Mouse (Mus musculus): ENCODE measurements at regions not wholly inside any gene's neighbourhood (a gene's known extent, or its start where the extent isn't known, plus 50 kb on each side); places are given as distances from the start of the nearest gene placed in this dataset.

DNA sequence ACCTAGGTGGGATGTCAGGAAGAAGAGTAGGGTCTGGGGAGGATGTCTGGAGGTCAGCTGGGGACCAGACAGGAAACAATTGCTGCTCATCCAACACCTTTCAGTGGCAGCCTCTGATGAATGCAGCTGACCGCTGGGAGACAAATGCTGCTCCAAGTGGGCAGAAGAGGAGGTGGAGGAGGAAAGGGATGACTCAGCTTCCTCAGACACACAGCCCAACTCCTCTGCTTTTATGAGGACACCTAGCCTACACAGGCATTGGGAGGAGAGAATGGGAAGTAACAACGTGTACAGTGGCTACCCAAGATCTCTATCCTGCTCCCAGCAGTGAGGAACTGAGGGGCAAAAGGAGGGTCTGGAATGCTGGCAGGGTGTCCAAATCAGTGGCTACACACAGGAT lies 1602.0 kb upstream of the Gm6569 start:
- no peak overlapping the region for H3K4me2 ChIP-seq (ENCODE audit: insufficient read depth, low read depth, poor library complexity, severe bottlenecking)
- H3K9me3 ChIP-seq (replicated peaks; ENCODE audit: low read length) = peaks cover 36% of the 10 kb centered on the region
- no peaks in the 10 kb centered on the region for H3K36me3 ChIP-seq (replicated peaks in 1 of 2; ENCODE audit: control insufficient read depth in 1 of 2, insufficient read depth in 1 of 2, low read length in 1 of 2)
- in situ Hi-C loops (cut with MboI; ENCODE audit: low pct_ligation_motif_present, low pct_unique_long_range_greater_than_20kb, low sequenced_read_pairs) = no loop called here
- DNase-seq (ENCODE audit: extremely low read depth) = no peak
- H3K4me1 ChIP-seq (ENCODE audit: control insufficient read depth in 1 of 2, insufficient read depth in 2 of 2) = no peaks in the 10 kb centered on the region
- dilution Hi-C loops (cut with MboI; ENCODE audit: extremely low pct_ligation_motif_present, extremely low pct_unique_long_range_greater_than_20kb, low sequenced_read_pairs) = no loop called here
- H3K9ac ChIP-seq (ENCODE audit: insufficient read depth, low read depth) = no peak overlapping the region
- TF ChIP-seq MAFK (IDR thresholded peaks at IDR 0.05; ENCODE audit: insufficient replicate concordance, low read length) (no peak), POLR2A (IDR thresholded peaks at IDR 0.05; ENCODE audit: low read depth, low read length) (no peak)
- no peak overlapping the region for H3K27ac ChIP-seq (ENCODE audit: insufficient read depth, low read depth)
- no peak overlapping the region for H3K4me3 ChIP-seq (replicated peaks in 1 of 3; ENCODE audit: low read depth in 2 of 3, low read length in 2 of 3, poor library complexity in 1 of 3)
- no peaks in the 10 kb centered on the region for H3K27me3 ChIP-seq (replicated peaks)
- no peaks in the 10 kb centered on the region for H3K79me2 ChIP-seq (replicated peaks; ENCODE audit: control insufficient read depth, extremely low read depth, insufficient read depth, poor library complexity, severe bottlenecking)

DNA sequence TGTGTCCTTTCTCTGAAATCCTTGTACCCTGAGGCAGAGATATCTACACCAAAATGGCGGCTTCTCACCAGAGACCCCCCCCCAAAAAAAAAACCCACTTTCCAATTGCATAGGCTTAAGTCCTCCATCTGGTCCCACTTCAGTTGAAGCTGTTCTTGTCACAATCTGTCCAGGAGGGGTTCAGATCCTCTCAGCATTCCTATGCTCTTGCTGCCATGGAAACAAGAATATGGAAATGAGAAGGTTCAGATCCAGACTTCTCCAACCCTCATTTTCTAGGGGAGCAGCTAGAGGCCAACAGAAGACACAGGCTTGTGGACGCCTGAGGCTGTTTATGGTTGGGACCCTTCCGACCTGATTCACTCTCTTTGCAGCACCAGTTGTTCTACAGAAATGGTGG lies 1569.7 kb upstream of the Gm6569 start:
- no peak overlapping the region for H3K4me3 ChIP-seq (replicated peaks in 1 of 3; ENCODE audit: low read depth in 2 of 3, low read length in 2 of 3, poor library complexity in 1 of 3)
- no peaks in the 10 kb centered on the region for H3K4me1 ChIP-seq (ENCODE audit: control insufficient read depth in 1 of 2, insufficient read depth in 2 of 2)
- no peak overlapping the region for H3K27ac ChIP-seq (ENCODE audit: insufficient read depth, low read depth)
- no peak for DNase-seq (ENCODE audit: extremely low read depth)
- no peaks in the 10 kb centered on the region for H3K79me2 ChIP-seq (replicated peaks; ENCODE audit: control insufficient read depth, extremely low read depth, insufficient read depth, poor library complexity, severe bottlenecking)
- in situ Hi-C loops (cut with MboI; ENCODE audit: low pct_ligation_motif_present, low pct_unique_long_range_greater_than_20kb, low sequenced_read_pairs) = no loop called here
- H3K36me3 ChIP-seq (replicated peaks in 1 of 2; ENCODE audit: control insufficient read depth in 1 of 2, insufficient read depth in 1 of 2, low read length in 1 of 2) = no peaks in the 10 kb centered on the region
- peaks cover 2% of the 10 kb centered on the region for H3K27me3 ChIP-seq (replicated peaks)
- no peak overlapping the region for H3K9ac ChIP-seq (ENCODE audit: insufficient read depth, low read depth)
- H3K4me2 ChIP-seq (ENCODE audit: insufficient read depth, low read depth, poor library complexity, severe bottlenecking) = no peak overlapping the region
- TF ChIP-seq ELF1 (IDR thresholded peaks at IDR 0.05; ENCODE audit: low read depth, low read length) (no peak), CHD1 (IDR thresholded peaks at IDR 0.05; ENCODE audit: low read depth, low read length) (no peak), JUND (conservative IDR thresholded peaks at IDR 0.05; ENCODE audit: low read depth, low read length) (no peak), MAFK (IDR thresholded peaks at IDR 0.05; ENCODE audit: insufficient replicate concordance, low read length) (no peak), ZMIZ1 (IDR thresholded peaks at IDR 0.05; ENCODE audit: low read depth, low read length) (no peak), CTCF (conservative IDR thresholded peaks at IDR 0.05 in 1 of 2, IDR thresholded peaks at IDR 0.05 in 1 of 2; ENCODE audit: low read depth in 2 of 2, low read length in 2 of 2) (no peak), ZNF384 (IDR thresholded peaks at IDR 0.05; ENCODE audit: low read depth, low read length) (no peak), IRF4 (IDR thresholded peaks at IDR 0.05; ENCODE audit: low read depth, low read length) (no peak), BHLHE40 (IDR thresholded peaks at IDR 0.05; ENCODE audit: low read depth, low read length) (no peak), MAX (IDR thresholded peaks at IDR 0.05; ENCODE audit: low read length) (no peak), NELFE (IDR thresholded peaks at IDR 0.05; ENCODE audit: low read depth, low read length) (no peak), CHD2 (IDR thresholded peaks at IDR 0.05; ENCODE audit: low read length) (no peak), JUN (IDR thresholded peaks at IDR 0.05; ENCODE audit: insufficient read depth, low read depth, low read length) (no peak)
- dilution Hi-C loops (cut with MboI; ENCODE audit: extremely low pct_ligation_motif_present, extremely low pct_unique_long_range_greater_than_20kb, low sequenced_read_pairs) = no loop called here
- peaks cover 37% of the 10 kb centered on the region for H3K9me3 ChIP-seq (replicated peaks; ENCODE audit: low read length)

DNA sequence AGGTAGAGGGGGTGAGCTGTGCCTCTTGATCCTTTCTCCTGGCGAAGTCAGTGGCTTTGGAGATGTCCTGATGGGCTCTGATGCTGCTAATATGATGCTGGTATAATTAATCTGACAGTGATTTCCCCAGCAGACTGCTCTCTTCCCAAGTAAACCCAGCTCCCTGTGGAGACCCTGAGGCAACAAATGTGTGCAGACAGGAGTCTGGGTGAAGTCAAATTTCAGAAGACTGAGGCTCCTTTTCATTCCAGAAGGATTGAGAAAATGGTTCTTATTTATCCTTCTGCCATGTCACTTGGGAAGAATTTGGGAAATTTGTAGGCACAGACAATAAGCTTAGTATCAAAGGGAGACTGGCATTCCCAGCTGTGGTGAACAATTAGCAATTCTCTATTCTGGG lies 1550.5 kb upstream of the Gm6569 start:
- no peaks in the 10 kb centered on the region for H3K27me3 ChIP-seq (replicated peaks)
- H3K4me1 ChIP-seq (ENCODE audit: control insufficient read depth in 1 of 2, insufficient read depth in 2 of 2) = no peaks in the 10 kb centered on the region
- no peaks in the 10 kb centered on the region for H3K36me3 ChIP-seq (replicated peaks in 1 of 2; ENCODE audit: control insufficient read depth in 1 of 2, insufficient read depth in 1 of 2, low read length in 1 of 2)
- H3K79me2 ChIP-seq (replicated peaks; ENCODE audit: control insufficient read depth, extremely low read depth, insufficient read depth, poor library complexity, severe bottlenecking) = no peaks in the 10 kb centered on the region
- no peak for DNase-seq (ENCODE audit: extremely low read depth)
- H3K27ac ChIP-seq (ENCODE audit: insufficient read depth, low read depth) = no peak overlapping the region
- in situ Hi-C loops (cut with MboI; ENCODE audit: low pct_ligation_motif_present, low pct_unique_long_range_greater_than_20kb, low sequenced_read_pairs) = no loop called here
- no peak overlapping the region for H3K9ac ChIP-seq (ENCODE audit: insufficient read depth, low read depth)
- dilution Hi-C loops (cut with MboI; ENCODE audit: extremely low pct_ligation_motif_present, extremely low pct_unique_long_range_greater_than_20kb, low sequenced_read_pairs) = no loop called here
- H3K9me3 ChIP-seq (replicated peaks; ENCODE audit: low read length) = peaks cover 42% of the 10 kb centered on the region
- no peak overlapping the region for H3K4me3 ChIP-seq (replicated peaks in 1 of 3; ENCODE audit: low read depth in 2 of 3, low read length in 2 of 3, poor library complexity in 1 of 3)
- TF ChIP-seq CHD1 (IDR thresholded peaks at IDR 0.05; ENCODE audit: low read depth, low read length) (no peak), NELFE (IDR thresholded peaks at IDR 0.05; ENCODE audit: low read depth, low read length) (no peak), USF1 (IDR thresholded peaks at IDR 0.05; ENCODE audit: low read depth, low read length) (no peak), MAX (IDR thresholded peaks at IDR 0.05; ENCODE audit: low read length) (no peak), ZKSCAN1 (IDR thresholded peaks at IDR 0.05; ENCODE audit: borderline replicate concordance, low read depth, low read length) (no peak), JUN (IDR thresholded peaks at IDR 0.05; ENCODE audit: insufficient read depth, low read depth, low read length) (no peak), CTCF (conservative IDR thresholded peaks at IDR 0.05 in 1 of 2, IDR thresholded peaks at IDR 0.05 in 1 of 2; ENCODE audit: low read depth in 2 of 2, low read length in 2 of 2) (no peak), JUND (conservative IDR thresholded peaks at IDR 0.05; ENCODE audit: low read depth, low read length) (no peak), MYC (IDR thresholded peaks at IDR 0.05; ENCODE audit: low read depth, low read length) (no peak), E2F4 (IDR thresholded peaks at IDR 0.05; ENCODE audit: insufficient replicate concordance, low read depth, low read length) (no peak), GABPA (IDR thresholded peaks at IDR 0.05; ENCODE audit: insufficient replicate concordance, low read depth, low read length) (no peak), UBTF (IDR thresholded peaks at IDR 0.05; ENCODE audit: low read depth, low read length) (no peak), RCOR1 (conservative IDR thresholded peaks at IDR 0.05; ENCODE audit: low read depth, low read length) (no peak), CHD2 (IDR thresholded peaks at IDR 0.05; ENCODE audit: low read length) (no peak), NRF1 (IDR thresholded peaks at IDR 0.05; ENCODE audit: low read depth, low read length) (no peak)
- H3K4me2 ChIP-seq (ENCODE audit: insufficient read depth, low read depth, poor library complexity, severe bottlenecking) = no peak overlapping the region
